Mouse (Mus musculus): Measurements from ENCODE around the gene Mpped2. TPM values are rescaled to one million over a fixed set of nuclear protein-coding genes. Genes with fewer than 3 reads are reported as not detected.

The Mpped2 gene
- polyA plus RNA-seq, 1 experiment from 2014 or later = 8.0 TPM

DNA sequence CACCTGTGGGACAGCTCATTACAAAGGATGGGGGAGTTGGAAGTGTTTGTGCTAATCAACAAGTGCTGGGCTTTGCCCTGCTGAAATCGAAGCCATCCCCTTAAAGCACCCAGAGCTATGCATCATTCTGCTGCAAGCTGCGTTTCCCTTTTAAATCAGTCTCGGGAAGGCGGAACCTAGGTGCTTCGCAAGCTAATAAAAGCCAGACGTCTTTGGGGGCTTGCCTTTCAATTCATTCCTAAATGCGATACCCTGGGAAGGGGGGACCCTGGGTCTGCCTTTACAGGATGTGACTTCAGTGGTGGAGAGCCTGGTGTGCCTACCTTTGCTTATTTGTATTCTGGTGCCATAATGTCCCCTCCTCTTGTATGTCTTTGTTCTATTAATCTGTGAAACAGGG lies 103.2 kb downstream of the Mpped2 start:
- H3K27me3 ChIP-seq (replicated peaks; ENCODE audit: control insufficient read depth, insufficient read depth, low read length) = no peaks in the 10 kb centered on the region
- H3K4me2 ChIP-seq (replicated peaks; ENCODE audit: low read depth) = no peak overlapping the region
- TF ChIP-seq CTCF (IDR thresholded peaks at IDR 0.05; ENCODE audit: low read depth) = no peak
- ATAC-seq = no peak
- H3K27ac ChIP-seq (ENCODE audit: low read depth, low read length) = no peak overlapping the region
- no peaks in the 10 kb centered on the region for H3K36me3 ChIP-seq (ENCODE audit: control insufficient read depth, insufficient read depth)
- WGBS = 54% methylated on average over 7 of the region's 7 CpGs
- no peak overlapping the region for H3K9ac ChIP-seq (ENCODE audit: low read depth, low read length)
- no peaks in the 10 kb centered on the region for H3K9me3 ChIP-seq (ENCODE audit: control insufficient read depth)
- H3K4me1 ChIP-seq (replicated peaks; ENCODE audit: control insufficient read depth, insufficient read depth, low read length) = no peaks in the 10 kb centered on the region
- no peak overlapping the region for H3K4me3 ChIP-seq (ENCODE audit: low read depth, low read length)

GRCm38 (mm10) chr2:106797855-106798254 lies 104.8 kb downstream of the Mpped2 start:
- Histone ChIP-seq H3K36me3 (ENCODE audit: control insufficient read depth, insufficient read depth) (no peaks in the 10 kb centered on the region), H3K27me3 (replicated peaks; ENCODE audit: control insufficient read depth, insufficient read depth, low read length) (no peaks in the 10 kb centered on the region), H3K4me2 (replicated peaks; ENCODE audit: low read depth) (no peak overlapping the region), H3K4me3 (ENCODE audit: low read depth, low read length) (no peak overlapping the region), H3K4me1 (replicated peaks; ENCODE audit: control insufficient read depth, insufficient read depth, low read length) (no peaks in the 10 kb centered on the region), H3K27ac (ENCODE audit: low read depth, low read length) (no peak overlapping the region), H3K9ac (ENCODE audit: low read depth, low read length) (no peak overlapping the region), H3K9me3 (ENCODE audit: control insufficient read depth) (no peaks in the 10 kb centered on the region)
- no peak for ATAC-seq
- WGBS = 58% methylated on average over 3 of the region's 3 CpGs
- TF ChIP-seq CTCF (IDR thresholded peaks at IDR 0.05; ENCODE audit: low read depth) = no peak

GRCm38 (mm10) chr2:106798824-106799223 lies 105.8 kb downstream of the Mpped2 start:
- Histone ChIP-seq H3K4me1 (replicated peaks; ENCODE audit: control insufficient read depth, insufficient read depth, low read length) (no peaks in the 10 kb centered on the region), H3K9me3 (ENCODE audit: control insufficient read depth) (no peaks in the 10 kb centered on the region), H3K4me3 (ENCODE audit: low read depth, low read length) (no peak overlapping the region), H3K9ac (ENCODE audit: low read depth, low read length) (no peak overlapping the region), H3K27me3 (replicated peaks; ENCODE audit: control insufficient read depth, insufficient read depth, low read length) (no peaks in the 10 kb centered on the region), H3K4me2 (replicated peaks; ENCODE audit: low read depth) (no peak overlapping the region), H3K36me3 (ENCODE audit: control insufficient read depth, insufficient read depth) (no peaks in the 10 kb centered on the region), H3K27ac (ENCODE audit: low read depth, low read length) (no peak overlapping the region)
- no peak for TF ChIP-seq CTCF (IDR thresholded peaks at IDR 0.05; ENCODE audit: low read depth)
- no peak for ATAC-seq
- 56% methylated on average over 4 of the region's 4 CpGs for WGBS

GRCm38 (mm10) chr2:106815898-106816297 lies 122.8 kb downstream of the Mpped2 start:
- H3K27me3 ChIP-seq (replicated peaks; ENCODE audit: control insufficient read depth, insufficient read depth, low read length) = no peaks in the 10 kb centered on the region
- H3K4me1 ChIP-seq (replicated peaks; ENCODE audit: control insufficient read depth, insufficient read depth, low read length) = no peaks in the 10 kb centered on the region
- no peak overlapping the region for H3K4me3 ChIP-seq (ENCODE audit: low read depth, low read length)
- TF ChIP-seq CTCF (IDR thresholded peaks at IDR 0.05; ENCODE audit: low read depth) = no peak
- no peak for ATAC-seq
- no peak overlapping the region for H3K4me2 ChIP-seq (replicated peaks; ENCODE audit: low read depth)
- H3K9ac ChIP-seq (ENCODE audit: low read depth, low read length) = no peak overlapping the region
- 90% methylated on average over 3 of the region's 3 CpGs for WGBS
- H3K9me3 ChIP-seq (ENCODE audit: control insufficient read depth) = no peaks in the 10 kb centered on the region
- no peak overlapping the region for H3K27ac ChIP-seq (ENCODE audit: low read depth, low read length)
- no peaks in the 10 kb centered on the region for H3K36me3 ChIP-seq (ENCODE audit: control insufficient read depth, insufficient read depth)

GRCm38 (mm10) chr2:106821292-106821691 lies 128.2 kb downstream of the Mpped2 start:
- WGBS = 66% methylated on average over 8 of the region's 8 CpGs
- ATAC-seq = no peak
- no peak overlapping the region for H3K4me3 ChIP-seq (ENCODE audit: low read depth, low read length)
- no peaks in the 10 kb centered on the region for H3K36me3 ChIP-seq (ENCODE audit: control insufficient read depth, insufficient read depth)
- H3K9me3 ChIP-seq (ENCODE audit: control insufficient read depth) = no peaks in the 10 kb centered on the region
- no peaks in the 10 kb centered on the region for H3K27me3 ChIP-seq (replicated peaks; ENCODE audit: control insufficient read depth, insufficient read depth, low read length)
- H3K27ac ChIP-seq (ENCODE audit: low read depth, low read length) = no peak overlapping the region
- no peak overlapping the region for H3K9ac ChIP-seq (ENCODE audit: low read depth, low read length)
- no peaks in the 10 kb centered on the region for H3K4me1 ChIP-seq (replicated peaks; ENCODE audit: control insufficient read depth, insufficient read depth, low read length)
- H3K4me2 ChIP-seq (replicated peaks; ENCODE audit: low read depth) = no peak overlapping the region
- no peak for TF ChIP-seq CTCF (IDR thresholded peaks at IDR 0.05; ENCODE audit: low read depth)

- Histone ChIP-seq H3K4me3 (ENCODE audit: low read depth, low read length) (no peak overlapping the region), H3K9ac (ENCODE audit: low read depth, low read length) (no peak overlapping the region), H3K36me3 (ENCODE audit: control insufficient read depth, insufficient read depth) (no peaks in the 10 kb centered on the region), H3K4me2 (replicated peaks; ENCODE audit: low read depth) (no peak overlapping the region), H3K9me3 (ENCODE audit: control insufficient read depth) (no peaks in the 10 kb centered on the region), H3K4me1 (replicated peaks; ENCODE audit: control insufficient read depth, insufficient read depth, low read length) (no peaks in the 10 kb centered on the region), H3K27ac (ENCODE audit: low read depth, low read length) (no peak overlapping the region), H3K27me3 (replicated peaks; ENCODE audit: control insufficient read depth, insufficient read depth, low read length) (no peaks in the 10 kb centered on the region)
- ATAC-seq = no peak
- 62% methylated on average over 6 of the region's 6 CpGs for WGBS
- no peak for TF ChIP-seq CTCF (IDR thresholded peaks at IDR 0.05; ENCODE audit: low read depth)
Measured at GRCm38 (mm10) chr2:106821883-106822282, 128.8 kb downstream of the Mpped2 start.

- no peak for ATAC-seq
Measured at GRCm38 (mm10) chr2:106822540-106822939, 129.5 kb downstream of the Mpped2 start.

More at GRCm38 (mm10) chr2:106822540-106822939, 129.5 kb downstream of the Mpped2 start:
- 10% methylated on average over 5 of the region's 5 CpGs for WGBS
- no peak overlapping the region for H3K27ac ChIP-seq (ENCODE audit: low read depth, low read length)
- no peak overlapping the region for H3K4me3 ChIP-seq (ENCODE audit: low read depth, low read length)
- no peak overlapping the region for H3K4me2 ChIP-seq (replicated peaks; ENCODE audit: low read depth)
- no peak for TF ChIP-seq CTCF (IDR thresholded peaks at IDR 0.05; ENCODE audit: low read depth)
- no peaks in the 10 kb centered on the region for H3K36me3 ChIP-seq (ENCODE audit: control insufficient read depth, insufficient read depth)
- no peaks in the 10 kb centered on the region for H3K9me3 ChIP-seq (ENCODE audit: control insufficient read depth)
- H3K4me1 ChIP-seq (replicated peaks; ENCODE audit: control insufficient read depth, insufficient read depth, low read length) = no peaks in the 10 kb centered on the region
- H3K9ac ChIP-seq (ENCODE audit: low read depth, low read length) = no peak overlapping the region
- no peaks in the 10 kb centered on the region for H3K27me3 ChIP-seq (replicated peaks; ENCODE audit: control insufficient read depth, insufficient read depth, low read length)
